Mouse (Mus musculus) G1E-ER4 (cell line): ENCODE measurements around the gene Rbm18. TPM values are rescaled to one million over a fixed set of nuclear protein-coding genes. Genes with fewer than 3 reads are reported as not detected.

Experiments
- GATA1 ChIP-seq: IDR thresholded peaks from one replicate; pipeline ENCODE4 v1.8.0; 2012; ENCODE audit warnings: low read length, inconsistent platforms
- polyA plus RNA-seq: library from polyadenylated mRNA; stranded (reverse); fragments of >175 nt; gene quantifications from 2 replicates; pipeline ENCODE4 v1.2.3, GENCODE M21; 2012

Rbm18 gene
- polyA plus RNA-seq, 1 experiment, result 13.5 TPM

GRCm38 (mm10) chr2:36090853-36091741 is 45.5 kb downstream of the Rbm18 start:
- no peak for TF ChIP-seq GATA1

- no peak for TF ChIP-seq GATA1
These were observed 47.4 kb downstream of the Rbm18 start for GRCm38 (mm10) chr2:36089190-36089589.

- TF ChIP-seq GATA1, result no peak
These were observed 51.5 kb downstream of the Rbm18 start for GRCm38 (mm10) chr2:36085041-36085440.

GRCm38 (mm10) chr2:36082802-36083580 is 53.6 kb downstream of the Rbm18 start:
- no peak for TF ChIP-seq GATA1

GRCm38 (mm10) chr2:36081446-36081845 is 55.1 kb downstream of the Rbm18 start:
- no peak for TF ChIP-seq GATA1

GRCm38 (mm10) chr2:36077160-36077761 is 59.3 kb downstream of the Rbm18 start:
- no peak for TF ChIP-seq GATA1

- TF ChIP-seq GATA1, result no peak
These were observed 61.4 kb downstream of the Rbm18 start for GRCm38 (mm10) chr2:36075210-36075609.

GRCm38 (mm10) chr2:36073781-36074180 is 62.8 kb downstream of the Rbm18 start:
- no peak for TF ChIP-seq GATA1

GRCm38 (mm10) chr2:36071660-36072305 is 64.8 kb downstream of the Rbm18 start:
- no peak for TF ChIP-seq GATA1

- TF ChIP-seq GATA1, result no peak
These were observed 69.4 kb downstream of the Rbm18 start for GRCm38 (mm10) chr2:36067132-36067531.

Other genes starting within 250 kb of the Rbm18 start
- gene Ttll11, start 156.9 kb downstream of the Rbm18 start, polyA plus RNA-seq, result 1.3 and 1.4 TPM in 2 replicates
- 71.8 and 79.4 TPM in 2 replicates for gene Ndufa8, start 87.4 kb downstream of the Rbm18 start, polyA plus RNA-seq
- not detected in 2 replicates for gene Morn5, start 87.3 kb downstream of the Rbm18 start, polyA plus RNA-seq
- not detected in 2 replicates for gene Lhx6, start 31.4 kb downstream of the Rbm18 start, polyA plus RNA-seq
- 1.8 and 1.9 TPM in 2 replicates for gene Mrrf, start 384 bp downstream of the Rbm18 start, polyA plus RNA-seq
- gene Ptgs1, start 93.7 kb upstream of the Rbm18 start, polyA plus RNA-seq, result not detected in 2 replicates
- gene Olfr338, start 236.7 kb upstream of the Rbm18 start, polyA plus RNA-seq, result not detected in 2 replicates